Mouse (Mus musculus) hindbrain, embryonic 12.5 days (tissue): ENCODE data around the gene Slc41a3. TPM values are rescaled to one million over a fixed set of nuclear protein-coding genes. Genes with fewer than 3 reads are reported as not detected.

Experiments used
- ATAC-seq: fragments of 200-750 bp; cut with Nextera tagmentation; 2 replicates; pipeline ENCODE4 v1.8.0; 2017; ENCODE audit warnings: moderate TSS enrichment; ENCODE audit not compliant: low FRiP score
- H3K27ac ChIP-seq: fragments of 300-500 bp; sonication (generic); 2 replicates; pipeline ENCODE4 v1.5.1; 2016; ENCODE audit warnings: mild to moderate bottlenecking
- H3K27me3 ChIP-seq: fragments of 300-500 bp; sonication (generic); 2 replicates; pipeline ENCODE4 v1.6.1; 2016; ENCODE audit warnings: mild to moderate bottlenecking
- H3K36me3 ChIP-seq: fragments of 300-500 bp; sonication (generic); 2 replicates; pipeline ENCODE4 v1.6.1; 2016; ENCODE audit warnings: mild to moderate bottlenecking
- H3K4me1 ChIP-seq: fragments of 300-500 bp; sonication (generic); 2 replicates; pipeline ENCODE4 v1.6.1; 2016
- H3K4me2 ChIP-seq: fragments of 300-500 bp; sonication (generic); replicated peaks from 2 replicates; pipeline ENCODE4 v1.6.1; 2016; ENCODE audit warnings: mild to moderate bottlenecking
- H3K4me3 ChIP-seq: fragments of 300-500 bp; sonication (generic); 2 replicates; pipeline ENCODE4 v1.5.1; 2016; ENCODE audit warnings: mild to moderate bottlenecking
- H3K9ac ChIP-seq: fragments of 300-500 bp; sonication (generic); 2 replicates; pipeline ENCODE4 v1.6.1; 2016; ENCODE audit warnings: mild to moderate bottlenecking, moderate library complexity
- H3K9me3 ChIP-seq: fragments of 300-500 bp; sonication (generic); replicated peaks from 2 replicates; pipeline ENCODE4 v1.6.1; 2016; ENCODE audit warnings: mild to moderate bottlenecking
- WGBS: fragments of 180-500 bp; shearing (Covaris S2); methylation state at CpG from one replicate; pipeline ENCODE4 v1.1.7; 2016; 5-methylcytosine and 5-hydroxymethylcytosine counted together
- polyA plus RNA-seq: library from polyadenylated mRNA; unstranded; fragments of >200 nt; fragmentation: Nextera tagmentation; extraction: Ambion mirVana; gene quantifications from 2 replicates; pipeline ENCODE4 v1.2.1, GENCODE M21; 2016

Slc41a3 gene
- polyA plus RNA-seq, 1 experiment from 2014 or later: 3.6 TPM

DNA sequence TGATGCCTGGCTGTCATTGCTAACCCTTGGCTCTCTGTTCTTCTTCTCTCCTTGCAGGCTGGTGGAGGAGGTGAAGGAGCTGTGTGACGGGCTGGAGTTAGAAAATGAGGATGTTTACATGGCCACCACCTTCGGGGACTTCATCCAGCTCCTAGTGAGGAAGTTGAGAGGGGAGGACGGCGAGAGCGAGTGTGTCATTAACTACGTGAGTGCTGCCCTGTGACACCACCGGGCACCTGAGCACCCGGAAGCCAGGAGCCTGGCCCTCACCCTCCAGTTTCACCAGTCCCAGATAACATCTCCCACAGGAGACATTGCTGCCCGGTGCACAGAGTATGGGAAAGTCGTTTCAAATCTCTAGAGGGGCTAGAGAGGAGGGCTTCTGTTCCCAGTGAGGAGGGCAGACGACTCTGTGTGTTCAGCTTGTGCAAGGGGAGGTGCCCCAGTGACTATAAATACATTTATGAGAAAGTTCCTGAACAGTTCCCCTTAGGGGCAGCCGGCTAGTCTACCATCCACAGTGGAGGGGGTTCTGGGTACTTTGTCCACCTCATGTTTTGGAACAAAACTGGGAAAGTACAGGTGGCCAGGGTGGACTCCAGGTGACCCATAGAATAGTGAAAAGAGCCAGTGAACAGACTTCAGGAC is 34.7 kb upstream of the Slc41a3 start:
- no peak overlapping the region for H3K4me3 ChIP-seq
- no peak for ATAC-seq
- H3K27ac ChIP-seq: no peak overlapping the region
- H3K9ac ChIP-seq: no peak overlapping the region
- H3K4me1 ChIP-seq: peaks cover 5% of the 10 kb centered on the region
- H3K4me2 ChIP-seq: no peak overlapping the region
- no peaks in the 10 kb centered on the region for H3K36me3 ChIP-seq
- 0 out of 2 replicates have a peak, but pooled peaks cover 3% of the 10 kb centered on the region for H3K27me3 ChIP-seq
- whole genome bisulfite sequencing: 76% methylated on average over 12 of the region's 12 CpGs
- no peaks in the 10 kb centered on the region for H3K9me3 ChIP-seq

DNA sequence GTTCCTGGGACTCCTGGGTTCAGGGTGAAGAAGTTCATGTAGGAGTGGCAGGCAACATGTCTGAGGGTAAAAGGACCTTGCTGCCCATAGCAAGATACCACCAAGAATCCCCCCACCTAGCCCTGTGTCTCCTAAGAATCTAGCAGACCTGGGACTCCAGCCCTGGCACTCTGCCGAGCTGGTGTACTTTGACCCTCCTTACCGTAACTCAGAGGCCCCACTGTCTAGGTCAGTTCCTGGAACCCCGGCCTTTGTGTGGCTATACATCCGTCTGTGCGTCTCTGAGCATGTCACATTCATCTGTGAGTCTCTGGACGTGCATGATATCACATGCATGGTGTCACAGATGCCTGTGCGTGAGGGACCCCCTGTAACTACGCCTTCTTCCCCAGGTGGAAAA is 34.1 kb upstream of the Slc41a3 start:
- WGBS: 80% methylated on average over 8 of the region's 8 CpGs
- 0 out of 2 replicates have a peak, but pooled peaks cover 3% of the 10 kb centered on the region for H3K27me3 ChIP-seq
- no peak overlapping the region for H3K27ac ChIP-seq
- H3K9me3 ChIP-seq: no peaks in the 10 kb centered on the region
- peaks cover 4% of the 10 kb centered on the region for H3K4me1 ChIP-seq
- no peaks in the 10 kb centered on the region for H3K36me3 ChIP-seq
- H3K4me2 ChIP-seq: no peak overlapping the region
- H3K9ac ChIP-seq: no peak overlapping the region
- ATAC-seq: no peak
- no peak overlapping the region for H3K4me3 ChIP-seq

DNA sequence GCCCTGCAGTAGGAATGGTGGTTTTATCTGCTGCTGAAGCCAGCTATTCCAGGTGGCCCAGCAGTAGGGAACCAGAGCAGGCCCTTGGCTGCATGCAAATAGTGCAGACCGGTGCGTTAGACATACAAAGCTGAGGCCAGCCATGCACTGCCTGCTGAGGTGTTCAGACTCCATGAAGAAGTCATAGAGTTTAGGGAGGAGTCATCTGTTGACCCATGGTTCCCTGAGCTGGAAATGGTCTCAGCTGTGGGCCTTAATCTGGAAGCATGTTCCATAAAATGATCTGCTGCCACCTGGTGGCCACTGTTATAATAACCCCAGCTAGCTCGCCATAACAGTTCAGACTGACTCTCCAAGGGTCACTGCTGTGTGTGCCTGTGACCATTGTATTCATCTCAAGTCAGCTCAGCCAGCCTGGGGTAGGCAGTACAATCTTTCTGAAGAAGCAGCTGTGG is 29.2 kb upstream of the Slc41a3 start:
- peak; percentile 53 for ATAC-seq
- Histone ChIP-seq H3K4me2 (no peak overlapping the region), H3K4me3 (no peak overlapping the region), H3K36me3 (no peaks in the 10 kb centered on the region), H3K27ac (no peak overlapping the region), H3K9me3 (no peaks in the 10 kb centered on the region), H3K4me1 (peaks cover 4% of the 10 kb centered on the region; the same call in 1 of the 2 replicates), H3K27me3 (no peaks in the 10 kb centered on the region), H3K9ac (no peak overlapping the region)
- 33% methylated on average over 3 of the region's 3 CpGs for WGBS

DNA sequence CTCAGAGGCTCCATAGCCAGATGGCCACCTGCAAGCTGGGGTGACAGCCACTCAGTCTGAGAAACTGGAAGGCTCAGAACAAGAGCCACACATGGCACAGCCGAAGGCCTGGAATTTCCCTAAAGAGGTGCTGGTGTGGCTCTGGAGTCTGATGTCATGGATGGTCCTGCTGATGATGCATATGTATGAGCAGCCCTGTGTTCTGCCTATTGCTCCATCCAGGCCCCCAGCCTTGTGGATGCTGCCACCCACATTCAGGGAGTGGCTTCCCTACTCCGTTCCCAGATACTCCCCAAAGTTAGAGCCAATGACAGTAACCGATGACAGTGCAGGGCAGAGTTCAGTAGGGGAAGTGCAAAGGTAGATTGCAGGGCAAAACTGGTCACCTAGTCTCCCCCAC is 26.4 kb upstream of the Slc41a3 start:
- no peak overlapping the region for H3K4me2 ChIP-seq
- no peaks in the 10 kb centered on the region for H3K36me3 ChIP-seq
- peaks cover 4% of the 10 kb centered on the region; the same call in 1 of the 2 replicates for H3K4me1 ChIP-seq
- WGBS: 53% methylated on average over 3 of the region's 3 CpGs
- H3K4me3 ChIP-seq: no peak overlapping the region
- no peak overlapping the region for H3K27ac ChIP-seq
- no peak for ATAC-seq
- H3K27me3 ChIP-seq: no peaks in the 10 kb centered on the region
- H3K9ac ChIP-seq: no peak overlapping the region
- no peaks in the 10 kb centered on the region for H3K9me3 ChIP-seq

DNA sequence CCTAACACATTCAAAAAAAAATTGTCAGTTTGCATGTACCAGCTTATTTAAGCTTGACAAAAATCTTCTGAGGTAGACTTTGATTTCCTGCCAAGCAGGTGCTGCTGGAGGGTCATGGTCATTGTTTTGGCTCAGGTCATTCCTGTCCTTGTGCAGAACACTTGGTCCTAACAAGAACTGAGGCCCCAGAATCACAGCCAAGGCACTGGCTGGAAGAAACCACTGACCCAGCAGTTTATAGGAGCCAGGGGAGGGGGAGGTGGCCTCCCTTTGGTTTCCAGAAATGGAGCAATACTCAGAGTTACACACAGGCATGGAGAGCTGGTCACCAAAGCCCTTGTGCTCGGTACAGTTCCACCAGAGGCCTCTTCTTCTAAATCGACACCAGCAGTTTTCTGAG is 22.2 kb upstream of the Slc41a3 start:
- no peaks in the 10 kb centered on the region for H3K36me3 ChIP-seq
- H3K4me3 ChIP-seq: no peak overlapping the region
- no peaks in the 10 kb centered on the region for H3K27me3 ChIP-seq
- no peak overlapping the region for H3K9ac ChIP-seq
- WGBS: 84% methylated on average over 2 of the region's 2 CpGs
- H3K9me3 ChIP-seq: no peaks in the 10 kb centered on the region
- H3K27ac ChIP-seq: no peak overlapping the region
- no peak overlapping the region for H3K4me2 ChIP-seq
- H3K4me1 ChIP-seq: no peaks in the 10 kb centered on the region; the same call in 1 of the 2 replicates
- ATAC-seq: no peak

DNA sequence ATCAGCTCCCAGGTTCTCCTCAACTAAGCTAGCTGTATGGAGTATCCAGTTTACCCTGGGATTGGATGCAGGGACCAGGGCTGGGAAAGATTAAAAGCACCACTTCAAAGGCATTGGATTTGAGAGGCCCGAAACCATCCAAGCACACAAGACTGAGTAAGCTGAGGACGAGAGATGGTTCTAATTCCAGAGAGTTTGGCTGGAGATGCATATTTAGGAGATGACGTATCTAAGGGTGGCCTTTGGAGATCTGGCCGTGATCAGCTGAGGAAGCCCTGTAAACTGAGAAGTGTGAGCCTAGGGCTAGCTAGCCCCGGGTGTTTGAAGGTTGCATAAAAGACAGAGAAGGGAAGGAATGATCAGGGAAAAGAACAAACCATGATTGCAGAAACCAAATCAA is 16.4 kb upstream of the Slc41a3 start:
- no peak overlapping the region for H3K27ac ChIP-seq
- no peak overlapping the region for H3K4me3 ChIP-seq
- no peaks in the 10 kb centered on the region for H3K27me3 ChIP-seq
- WGBS: 57% methylated on average over 5 of the region's 5 CpGs
- no peak overlapping the region for H3K4me2 ChIP-seq
- no peaks in the 10 kb centered on the region for H3K9me3 ChIP-seq
- no peak for ATAC-seq
- H3K4me1 ChIP-seq: no peaks in the 10 kb centered on the region
- H3K9ac ChIP-seq: no peak overlapping the region
- no peaks in the 10 kb centered on the region for H3K36me3 ChIP-seq

DNA sequence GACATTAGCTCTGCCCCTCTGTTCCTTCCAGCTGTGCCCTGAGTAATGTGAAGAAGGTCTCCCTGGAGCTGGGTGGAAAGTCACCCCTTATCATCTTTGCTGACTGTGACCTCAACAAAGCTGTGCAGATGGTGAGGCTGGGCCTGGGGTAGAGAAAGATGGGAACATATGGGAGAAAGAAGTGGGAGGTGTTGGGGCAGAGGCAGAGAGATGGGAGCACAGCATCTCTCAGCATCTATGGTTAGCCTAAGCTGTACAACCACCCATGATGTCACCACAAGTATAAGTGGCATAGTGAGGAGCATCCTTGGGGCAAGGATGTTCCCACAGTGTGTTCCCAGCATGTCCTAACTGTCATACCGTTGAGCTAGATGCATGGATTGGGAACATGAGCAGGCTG is 13.8 kb upstream of the Slc41a3 start:
- no peak for ATAC-seq
- no peaks in the 10 kb centered on the region for H3K4me1 ChIP-seq
- H3K9me3 ChIP-seq: no peaks in the 10 kb centered on the region; the same call in 1 of the 2 replicates
- H3K9ac ChIP-seq: no peak overlapping the region
- WGBS: 83% methylated on average over 1 of the region's 1 CpGs
- H3K36me3 ChIP-seq: no peaks in the 10 kb centered on the region
- no peak overlapping the region for H3K27ac ChIP-seq
- no peak overlapping the region for H3K4me2 ChIP-seq
- no peaks in the 10 kb centered on the region for H3K27me3 ChIP-seq
- H3K4me3 ChIP-seq: no peak overlapping the region

DNA sequence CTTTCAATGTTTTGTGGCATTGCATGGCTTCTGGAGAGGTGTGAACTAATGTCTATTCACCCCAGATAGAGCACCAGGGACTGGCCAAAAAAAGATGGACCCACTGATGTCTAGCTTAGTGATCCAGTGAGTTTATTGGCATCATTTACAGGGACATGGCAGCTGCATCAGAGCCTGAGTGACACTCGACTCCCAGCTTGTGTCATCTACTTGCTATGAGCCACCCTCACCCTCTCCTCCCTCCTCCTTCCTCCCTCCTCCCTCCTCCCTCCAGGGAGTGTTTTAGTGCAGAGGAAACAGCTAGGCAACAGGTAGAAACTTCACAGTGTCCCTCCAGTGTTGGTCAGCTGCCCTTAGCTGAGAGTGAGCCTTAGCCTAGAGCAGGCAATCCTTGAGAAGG is 9.6 kb upstream of the Slc41a3 start:
- 86% methylated on average over 1 of the region's 1 CpGs for WGBS

DNA sequence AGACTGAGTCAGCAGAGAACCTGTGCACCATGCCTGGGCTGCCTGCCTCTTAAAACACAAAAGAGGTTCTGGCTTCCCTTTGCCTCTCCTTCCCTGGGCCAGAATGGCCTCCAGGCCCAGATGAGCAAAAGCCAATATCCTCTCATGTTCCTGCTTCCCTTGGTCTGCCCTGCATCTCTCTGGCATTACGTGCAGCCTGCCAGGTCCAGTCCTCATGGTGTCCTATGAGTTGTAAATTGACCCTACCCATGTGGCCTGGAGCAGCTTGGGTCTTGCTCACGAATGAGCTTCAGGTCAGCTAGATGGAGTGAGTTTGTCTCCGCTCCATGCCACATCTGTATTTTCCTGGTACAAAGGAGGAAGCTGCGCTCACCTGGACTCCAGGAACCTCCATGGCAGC is 7.5 kb upstream of the Slc41a3 start:
- H3K9ac ChIP-seq: no peak overlapping the region
- no peak overlapping the region for H3K4me3 ChIP-seq
- no peaks in the 10 kb centered on the region for H3K27me3 ChIP-seq
- no peak overlapping the region for H3K4me2 ChIP-seq
- no peaks in the 10 kb centered on the region; the same call in 1 of the 2 replicates for H3K9me3 ChIP-seq
- ATAC-seq: no peak
- 87% methylated on average over 4 of the region's 4 CpGs for WGBS
- H3K27ac ChIP-seq: no peak overlapping the region
- no peaks in the 10 kb centered on the region for H3K4me1 ChIP-seq
- H3K36me3 ChIP-seq: no peaks in the 10 kb centered on the region

More for the DNA sequence above, 9.6 kb upstream of the Slc41a3 start:
- Histone ChIP-seq H3K4me1 (no peaks in the 10 kb centered on the region), H3K9me3 (no peaks in the 10 kb centered on the region; the same call in 1 of the 2 replicates), H3K4me2 (no peak overlapping the region), H3K36me3 (no peaks in the 10 kb centered on the region), H3K9ac (no peak overlapping the region), H3K27ac (no peak overlapping the region), H3K27me3 (no peaks in the 10 kb centered on the region), H3K4me3 (no peak overlapping the region)
- ATAC-seq: no peak

DNA sequence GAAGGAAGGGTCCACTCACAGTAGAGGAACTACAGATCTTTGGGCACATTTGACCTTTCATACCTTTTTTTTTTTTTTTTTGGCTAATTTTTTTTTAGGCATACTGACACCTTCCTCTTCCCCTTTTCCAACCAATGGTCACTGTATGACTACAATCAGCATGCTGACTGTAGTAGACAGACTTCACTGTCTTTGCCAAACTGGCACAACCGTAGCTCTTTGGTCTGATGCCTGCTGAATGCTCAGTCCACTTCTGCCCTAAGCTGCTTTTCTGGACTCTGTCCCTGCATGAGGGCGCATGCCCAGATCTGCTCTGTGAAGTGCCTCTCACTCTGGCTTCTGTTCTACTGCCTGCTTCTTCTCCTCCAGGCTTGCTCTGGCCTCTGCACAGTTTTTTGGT is 6.9 kb upstream of the Slc41a3 start:
- whole genome bisulfite sequencing: 86% methylated on average over 2 of the region's 2 CpGs
- no peak overlapping the region for H3K4me3 ChIP-seq
- ATAC-seq: no peak
- no peak overlapping the region for H3K27ac ChIP-seq
- H3K4me1 ChIP-seq: no peaks in the 10 kb centered on the region
- H3K9ac ChIP-seq: no peak overlapping the region
- no peak overlapping the region for H3K4me2 ChIP-seq
- H3K36me3 ChIP-seq: no peaks in the 10 kb centered on the region
- no peaks in the 10 kb centered on the region for H3K27me3 ChIP-seq
- no peaks in the 10 kb centered on the region; the same call in 1 of the 2 replicates for H3K9me3 ChIP-seq

DNA sequence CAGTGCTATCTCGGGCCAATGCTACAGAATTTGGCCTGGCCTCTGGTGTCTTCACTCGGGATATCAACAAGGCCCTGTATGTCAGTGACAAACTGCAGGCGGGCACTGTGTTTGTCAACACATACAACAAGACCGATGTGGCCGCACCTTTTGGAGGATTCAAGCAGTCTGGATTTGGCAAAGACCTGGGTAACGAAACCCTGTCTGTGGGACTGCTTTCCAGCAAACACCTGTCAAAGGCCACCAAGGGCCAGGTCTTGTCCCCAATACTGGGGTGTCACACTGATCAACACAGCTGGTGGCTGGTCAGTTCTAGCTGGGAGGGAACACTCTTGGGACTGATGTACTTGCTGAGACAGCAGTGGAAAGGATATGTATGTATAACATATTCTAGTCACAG is 6.3 kb upstream of the Slc41a3 start:
- no peaks in the 10 kb centered on the region for H3K36me3 ChIP-seq
- no peak overlapping the region for H3K27ac ChIP-seq
- WGBS: 88% methylated on average over 6 of the region's 6 CpGs

DNA sequence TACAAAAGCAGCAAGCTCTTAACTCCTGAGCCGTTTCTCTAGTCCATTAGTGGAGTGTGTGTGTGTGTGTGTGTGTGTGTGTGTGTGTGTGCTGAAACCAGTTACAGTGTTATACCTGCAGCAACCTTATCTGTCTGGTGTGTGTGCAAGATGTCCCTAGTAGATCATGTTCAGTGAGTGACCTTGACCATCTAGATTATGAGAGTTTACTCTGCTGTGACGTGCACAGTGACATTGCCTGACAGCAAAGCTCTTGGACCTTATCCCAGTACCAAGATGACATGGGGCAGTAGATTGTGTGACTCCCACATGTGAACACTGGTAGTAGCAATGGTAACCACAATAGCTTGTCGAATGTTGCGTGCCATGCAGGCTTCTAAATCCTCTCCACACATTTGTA is 4.2 kb upstream of the Slc41a3 start:
- 87% methylated on average over 4 of the region's 4 CpGs for WGBS
- no peaks in the 10 kb centered on the region for H3K9me3 ChIP-seq
- H3K27ac ChIP-seq: no peak overlapping the region
- no peak overlapping the region for H3K9ac ChIP-seq
- H3K4me1 ChIP-seq: peaks cover 6% of the 10 kb centered on the region; the same call in 1 of the 2 replicates
- no peak for ATAC-seq
- no peak overlapping the region for H3K4me2 ChIP-seq
- H3K4me3 ChIP-seq: no peak overlapping the region
- no peaks in the 10 kb centered on the region for H3K36me3 ChIP-seq
- H3K27me3 ChIP-seq: no peaks in the 10 kb centered on the region

More for the DNA sequence above, 6.3 kb upstream of the Slc41a3 start:
- Histone ChIP-seq H3K4me3 (no peak overlapping the region), H3K4me1 (no peaks in the 10 kb centered on the region), H3K4me2 (no peak overlapping the region), H3K27me3 (no peaks in the 10 kb centered on the region), H3K9ac (no peak overlapping the region), H3K9me3 (no peaks in the 10 kb centered on the region; the same call in 1 of the 2 replicates)
- no peak for ATAC-seq

DNA sequence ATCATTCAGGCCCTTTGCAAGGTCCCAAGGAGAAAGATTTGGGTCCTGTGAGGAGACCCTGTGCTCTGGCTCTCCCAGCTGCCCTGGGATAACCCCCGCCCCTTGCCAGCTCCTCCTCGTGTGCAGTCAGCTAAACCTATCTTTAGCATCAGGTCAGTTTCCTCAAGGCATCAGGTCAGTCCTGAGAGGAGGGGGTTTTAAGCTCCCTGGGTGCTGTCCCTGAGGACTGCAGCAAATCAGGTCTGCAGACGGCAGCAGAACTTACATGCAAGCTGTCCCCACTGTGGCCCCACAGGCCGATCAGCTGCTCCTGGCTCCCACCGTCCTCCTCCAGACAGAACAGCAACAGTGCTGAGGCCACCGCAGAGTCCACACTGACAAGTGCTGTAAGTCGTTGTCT is 2.8 kb upstream of the Slc41a3 start:
- Histone ChIP-seq H3K36me3 (no peaks in the 10 kb centered on the region), H3K27ac (no peak overlapping the region), H3K4me2 (no peak overlapping the region), H3K9ac (no peak overlapping the region), H3K27me3 (peaks cover 5% of the 10 kb centered on the region; the same call in 1 of the 2 replicates), H3K9me3 (no peaks in the 10 kb centered on the region), H3K4me1 (peaks cover 6% of the 10 kb centered on the region), H3K4me3 (no peak overlapping the region)
- no peak for ATAC-seq
- 64% methylated on average over 7 of the region's 7 CpGs for WGBS
